13 mouse cellular contexts compared by ENCODE assay signal in the genomic region with DNA sequence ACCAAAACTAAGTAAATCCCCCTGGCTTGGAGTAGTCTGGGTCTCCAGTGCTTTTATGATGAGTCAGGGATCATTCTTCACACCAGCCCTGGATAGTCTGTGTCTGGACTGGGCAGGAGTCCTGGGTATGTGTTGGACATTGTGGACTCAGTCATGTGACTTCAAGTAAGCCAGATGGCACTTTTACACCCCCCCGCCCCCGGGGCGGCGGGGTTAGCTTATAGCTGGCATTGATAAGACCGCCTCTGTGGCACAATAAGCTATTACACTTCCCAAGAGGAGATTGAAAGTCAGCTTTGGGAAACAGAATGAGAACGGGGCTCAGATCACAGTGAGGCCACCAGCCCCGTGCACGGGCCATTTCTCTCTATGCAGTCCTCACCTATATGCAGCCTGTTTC. TPM values are rescaled to one million over a fixed set of nuclear protein-coding genes. Genes with fewer than 3 reads are reported as not detected.
"Had no signal": no experiment of that assay in that cellular context is flagged by ENCODE, and none has a peak within 500 bp of the region (broad histone marks: within the 10 kb centered on the region; RNA-seq: fewer than 3 reads in every experiment).

No protein-coding gene starts in this region.

RNA-seq across cellular contexts. Expression of a gene that starts 0.7 kb away (rescaled TPM):
- total RNA-seq: layer of hippocampus, postnatal 10 days; layer of hippocampus, postnatal 36 days had no signal
- polyA plus RNA-seq: kidney, embryonic 15.5 days; limb, embryonic 12.5 days; liver, embryonic 11.5 days; liver, embryonic 14.5 days; liver, postnatal 0 days; lung, embryonic 14.5 days; lung, postnatal 0 days; macrophage; midbrain, embryonic 10.5 days; neural tube, embryonic 13.5 days; stomach, embryonic 15.5 days had no signal
